Mouse (Mus musculus) layer of hippocampus, postnatal 14 days (tissue): ENCODE measurements around the gene Rhoq. TPM values are rescaled to one million over a fixed set of nuclear protein-coding genes. Genes with fewer than 3 reads are reported as not detected.
A peak's percentile ranks its signal among the peaks of the same experiment; 100 is the strongest.

ENCODE experiments used
- DNase-seq, 2 experiments: peaks; one replicate each; pipeline ENCODE4 v3.0.0; 2021 to 2022; ENCODE audit warnings: low spot score in 2 of 2, mixed read lengths in 1 of 2
- long read RNA-seq, 2 experiments: library from polyadenylated mRNA; stranded (forward); transcript quantifications; one replicate each; pipeline ENCODE4 v2.0.0; 2021
- total RNA-seq, 2 experiments: library from RNA; stranded (reverse); gene quantifications; 2 replicates each; pipeline ENCODE4 v1.2.3; 2021

Rhoq gene
- 10 to 100 TPM; 32.1 to 33.5 TPM for total RNA-seq
- long read RNA-seq, experiment 1, full-length matches to known transcripts, result 14 of 21 reads
- long read RNA-seq, experiment 1, partial matches to known transcripts, result 5 of 21 reads
- long read RNA-seq, experiment 1, other reads (novel, unspliced or antisense), result 2 of 21 reads
- long read RNA-seq, experiment 2, full-length matches to known transcripts, result 19 of 28 reads
- long read RNA-seq, experiment 2, partial matches to known transcripts, result 8 of 28 reads
- long read RNA-seq, experiment 2, other reads (novel, unspliced or antisense), result 1 of 28 reads

- peak; percentile 80 to 87 for DNase-seq
These were observed at the start of gene Rhoq for GRCm38 (mm10) chr17:86962894-86963585. Rhoq (plus strand) TSS chr17:86963082.

- DNase-seq, result no peak
These were observed 47.3 kb upstream of the Rhoq start for GRCm38 (mm10) chr17:86915540-86915939.

- no peak for DNase-seq
These were observed 45.8 kb upstream of the Rhoq start, which contains the start of gene Tmem247 for GRCm38 (mm10) chr17:86917048-86917447. Tmem247 (plus strand) TSS chr17:86917348.

- DNase-seq, result no peak
These were observed 44.1 kb upstream of the Rhoq start for GRCm38 (mm10) chr17:86918786-86919185.

GRCm38 (mm10) chr17:86919729-86920128, 43.2 kb upstream of the Rhoq start:
- no peak for DNase-seq

- no peak for DNase-seq
These were observed 38.2 kb upstream of the Rhoq start for GRCm38 (mm10) chr17:86924679-86925078.

GRCm38 (mm10) chr17:86926836-86927235, 36.0 kb upstream of the Rhoq start:
- no peak for DNase-seq

- DNase-seq, result no peak
These were observed 33.5 kb upstream of the Rhoq start for GRCm38 (mm10) chr17:86929355-86929754.

GRCm38 (mm10) chr17:86929981-86930380, 32.9 kb upstream of the Rhoq start:
- DNase-seq, result no peak

- DNase-seq, result no peak
These were observed 30.0 kb upstream of the Rhoq start for GRCm38 (mm10) chr17:86932896-86933295.

- no peak for DNase-seq
These were observed 25.8 kb upstream of the Rhoq start for GRCm38 (mm10) chr17:86937064-86937463.

- DNase-seq, result peak; percentile 73 to 75
These were observed 25.3 kb upstream of the Rhoq start for GRCm38 (mm10) chr17:86937497-86938155.

- DNase-seq, result no peak
These were observed 24.2 kb upstream of the Rhoq start for GRCm38 (mm10) chr17:86938683-86939082.

- no peak for DNase-seq
These were observed 20.8 kb upstream of the Rhoq start for GRCm38 (mm10) chr17:86942112-86942511.

GRCm38 (mm10) chr17:86943158-86943557, 19.7 kb upstream of the Rhoq start:
- DNase-seq, result no peak

GRCm38 (mm10) chr17:86946078-86946477, 16.8 kb upstream of the Rhoq start:
- DNase-seq, result no peak

- DNase-seq, result peak; percentile 64 to 85
These were observed 14.8 kb upstream of the Rhoq start, which contains the start of gene Atp6v1e2 for GRCm38 (mm10) chr17:86947840-86948796. Atp6v1e2 (minus strand) TSS chr17:86947897.

GRCm38 (mm10) chr17:86948801-86949200, 14.1 kb upstream of the Rhoq start:
- no peak for DNase-seq

GRCm38 (mm10) chr17:86957239-86957638, 5.6 kb upstream of the Rhoq start:
- no peak for DNase-seq

- DNase-seq, result no peak
These were observed 4.9 kb upstream of the Rhoq start for GRCm38 (mm10) chr17:86957968-86958367.
